Mouse (Mus musculus) gastrocnemius, postnatal 14 days (tissue): Measurements from ENCODE around the gene Majin. TPM values are rescaled to one million over a fixed set of nuclear protein-coding genes. Genes with fewer than 3 reads are reported as not detected.

Experiments used
- DNase-seq: peaks from one replicate; pipeline ENCODE4 v3.0.0; 2021; ENCODE audit warnings: mixed read lengths
- intact Hi-C: fragments of 180-260 bp; cut with DNase I; formaldehyde crosslinking; loops from one replicate; pipeline ENCODE4 v1.15.1; 2025; ENCODE audit warnings: low total_unique reads
- long read RNA-seq, 2 experiments: library from polyadenylated mRNA; stranded (forward); transcript quantifications; one replicate each; pipeline ENCODE4 v2.0.0; 2021
- total RNA-seq, 2 experiments: library from RNA; stranded (reverse); gene quantifications; 2 replicates each; pipeline ENCODE4 v1.2.3; 2021

The Majin gene
- not detected for total RNA-seq
- long read RNA-seq, experiment 1 = 0 reads
- long read RNA-seq, experiment 2 = 0 reads

DNA sequence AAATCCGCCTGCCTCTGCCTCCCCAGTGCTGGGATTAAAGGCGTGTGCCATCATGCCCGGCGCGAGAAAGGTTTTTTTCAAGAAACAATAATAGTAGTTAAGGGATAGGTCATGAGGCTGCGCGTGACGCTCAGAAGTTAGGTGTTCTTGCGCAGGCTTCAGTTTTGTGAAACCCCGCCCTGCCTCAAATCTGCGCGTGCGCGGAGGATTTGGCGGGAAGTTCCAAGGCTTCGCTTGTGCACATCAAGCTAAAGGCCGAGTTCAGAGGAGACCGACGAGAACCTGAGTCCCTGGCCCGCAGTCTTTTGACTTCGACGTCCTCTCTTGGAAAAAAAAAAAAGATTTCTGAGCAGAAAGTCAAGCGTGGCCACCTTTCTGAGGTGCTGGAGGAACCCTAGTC, at the start of gene Majin:
Majin (plus strand) TSS at position 258 of the 400 bp plus-strand sequence.
- intact Hi-C loops = no loop called here

DNA sequence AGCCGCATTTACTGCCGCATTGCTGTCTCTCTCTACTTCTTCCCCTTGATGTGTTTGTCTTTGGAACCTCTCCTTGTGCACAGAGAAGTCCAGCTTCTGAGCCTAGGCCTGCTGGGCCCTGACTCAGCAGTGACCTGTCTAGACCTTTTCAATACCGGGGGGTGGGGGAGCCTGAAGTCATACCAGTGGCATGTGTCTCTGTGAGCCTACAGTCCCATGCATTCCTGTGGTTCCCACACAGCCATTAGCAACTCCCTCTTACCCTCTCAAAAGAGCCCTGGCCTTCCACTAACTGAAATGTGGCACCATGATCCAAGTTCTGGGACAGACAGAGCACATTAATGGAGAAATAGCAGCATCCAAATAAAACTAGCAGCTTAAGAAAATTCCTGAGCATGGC, 47.8 kb upstream of the Majin start:
- DNase-seq = no peak
- intact Hi-C loops = loop anchor here (5.0 kb wide), 1 partner anchor 96 kb away; no protein-coding TSS in a partner anchor

More for the DNA sequence above, at the start of gene Majin:
- no peak for DNase-seq

DNA sequence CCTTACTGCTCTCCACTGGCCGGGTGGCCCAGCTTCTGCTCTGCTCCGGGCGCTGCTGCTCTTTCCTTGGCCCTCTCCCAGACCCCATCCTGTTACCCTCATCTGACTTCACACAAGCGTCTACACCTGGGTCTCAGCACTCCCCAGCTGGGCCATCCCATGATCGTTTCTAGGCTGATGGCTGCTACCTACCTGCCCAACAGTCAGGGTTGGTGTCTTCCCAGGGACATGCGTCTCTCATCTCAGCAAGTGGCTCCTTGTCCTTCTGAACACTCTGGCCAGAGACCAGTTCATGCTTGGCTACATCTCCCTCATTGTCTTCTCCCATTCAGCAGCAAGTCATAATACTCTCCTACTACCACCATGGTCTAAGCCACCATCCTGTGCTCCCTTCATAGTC, 44.5 kb upstream of the Majin start:
- intact Hi-C loops = loop anchor here (5.0 kb wide), 1 partner anchor 93 kb away; no protein-coding TSS in a partner anchor

DNA sequence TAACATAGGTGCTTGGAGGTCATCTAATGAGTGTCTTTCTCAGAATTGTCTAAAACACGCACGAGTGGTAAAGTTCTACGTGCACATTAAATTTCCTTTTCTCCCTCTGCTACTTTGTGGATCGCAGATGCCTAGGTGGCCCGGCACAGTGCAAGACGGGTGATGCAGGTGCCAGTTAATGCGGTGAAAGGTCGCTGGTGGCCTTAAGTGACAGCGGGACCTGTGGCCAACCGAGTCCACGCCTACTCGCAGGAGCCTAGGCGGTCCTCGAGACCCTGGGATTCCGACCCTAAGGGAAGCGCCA, 43.9 kb upstream of the Majin start:
- no peak for DNase-seq
- intact Hi-C loops = no loop called here

More for the DNA sequence above, 44.5 kb upstream of the Majin start:
- no peak for DNase-seq

DNA sequence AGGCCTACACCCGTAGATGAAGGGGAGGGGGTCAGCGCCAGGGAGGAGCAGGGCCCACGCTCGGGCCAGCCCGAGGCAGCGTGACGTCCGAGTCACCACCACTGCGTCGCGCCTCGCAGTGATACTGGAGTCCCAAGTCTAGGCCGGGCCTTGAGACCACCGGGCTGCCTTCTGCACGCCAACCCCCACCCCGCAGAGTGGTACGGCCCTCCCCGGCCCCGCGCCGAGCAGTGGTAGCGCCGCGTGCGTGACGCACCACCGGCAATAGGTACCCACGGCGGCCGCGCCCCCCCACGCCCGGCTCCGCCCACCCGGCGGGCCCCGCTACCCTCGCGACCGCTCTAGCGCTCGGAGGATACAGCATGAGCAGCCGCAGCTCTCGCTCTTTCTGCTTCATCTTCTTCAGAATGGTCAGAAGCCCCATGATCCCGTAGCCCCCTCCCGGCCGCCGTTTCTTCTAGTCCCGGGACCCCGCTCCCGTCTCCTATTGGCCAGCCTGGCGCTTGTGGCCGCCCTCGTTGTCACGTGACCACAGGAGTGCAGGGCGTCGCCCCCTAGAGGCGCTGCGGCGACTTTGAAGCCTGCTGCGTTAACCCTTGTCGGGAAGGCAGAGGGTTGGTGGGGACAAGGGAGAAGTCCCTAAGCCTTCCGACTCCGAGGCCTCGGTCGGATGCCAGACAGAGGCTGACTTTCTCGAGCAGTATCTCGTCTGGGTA, 43.4 kb upstream of the Majin start, which contains the start of gene Batf2:
Batf2 (plus strand) TSS at position 306 of the 716 bp plus-strand sequence.
- DNase-seq = peak; percentile 93
- intact Hi-C loops = no loop called here

DNA sequence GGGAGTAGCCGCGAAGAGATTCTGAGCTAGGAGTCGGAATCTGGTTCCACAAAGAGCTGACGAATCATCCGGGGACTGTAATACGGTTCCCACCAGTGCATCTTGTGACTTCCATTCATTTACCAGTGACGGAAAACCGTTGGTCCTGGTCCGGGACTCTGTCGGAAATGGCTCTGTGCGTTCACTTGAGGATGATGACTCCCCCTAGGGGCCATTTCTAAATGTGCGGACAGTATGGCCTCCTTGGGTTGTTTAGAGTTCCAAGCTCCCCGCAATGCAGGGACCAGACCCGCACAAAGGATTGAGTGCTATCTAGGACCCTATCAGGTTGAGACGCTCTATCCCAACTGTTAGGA, 42.8 kb upstream of the Majin start, which contains the start of gene Arl2:
Arl2 (minus strand) TSS at position 155 of the 356 bp plus-strand sequence.
- DNase-seq = peak; percentile 76
- intact Hi-C loops = no loop called here

DNA sequence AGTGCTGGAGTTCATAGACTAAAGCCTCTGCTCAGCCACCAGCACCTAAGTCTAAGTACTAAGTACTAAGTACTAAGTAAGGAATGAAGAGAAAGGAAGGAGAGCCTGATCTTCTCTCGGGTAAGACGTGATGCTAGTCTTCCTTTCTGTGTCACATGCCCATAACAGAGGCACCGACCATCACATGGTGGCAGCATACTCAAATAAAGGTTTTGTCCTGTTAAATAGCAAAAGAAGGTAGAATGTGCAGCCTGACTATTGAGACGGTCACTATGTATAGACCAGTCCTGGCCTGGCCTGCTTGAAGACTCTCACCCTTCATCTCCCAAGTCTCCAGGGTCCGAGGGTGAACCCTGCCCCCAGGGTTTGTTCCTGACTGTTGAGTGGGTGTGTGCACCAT, 39.3 kb upstream of the Majin start:
- intact Hi-C loops = no loop called here
- DNase-seq = no peak

DNA sequence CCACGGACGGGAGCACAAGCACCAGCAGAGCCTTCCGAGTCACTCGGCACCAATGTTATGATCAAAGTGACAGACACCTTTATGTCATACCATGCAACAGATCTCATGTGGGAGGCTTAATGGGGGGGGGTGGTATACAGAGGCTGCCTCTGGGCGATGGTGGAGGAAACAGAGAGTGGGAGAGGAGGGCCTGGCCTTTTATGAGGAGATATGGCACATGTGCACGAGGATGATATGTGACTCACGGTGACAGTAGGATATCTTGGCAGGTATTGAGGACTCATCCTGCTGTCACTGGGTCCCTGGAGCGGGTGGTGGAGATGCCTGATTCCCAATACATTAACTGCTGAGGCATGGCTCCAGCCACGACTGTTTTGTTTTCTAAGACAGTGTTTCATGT, 29.0 kb upstream of the Majin start:
- intact Hi-C loops = no loop called here
- no peak for DNase-seq

DNA sequence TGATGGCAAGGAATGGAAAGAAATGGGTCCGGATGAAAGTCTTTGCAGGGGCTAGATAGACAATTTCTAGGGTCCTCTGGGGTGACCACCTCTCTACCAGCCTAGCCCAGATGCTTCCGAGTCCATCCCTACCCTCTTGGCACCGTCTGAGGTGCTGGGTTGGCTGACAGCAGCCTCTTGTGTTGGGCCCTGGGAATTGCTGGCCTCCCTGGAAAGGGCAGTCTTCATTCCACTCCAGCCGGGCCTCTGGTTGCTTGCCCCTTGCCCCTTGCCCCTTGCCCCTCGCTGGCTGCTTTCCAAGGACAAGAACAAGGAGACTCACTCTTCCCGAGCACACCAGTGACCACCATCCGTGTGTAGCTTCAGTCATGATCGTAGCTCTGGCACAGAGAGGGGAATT, 27.8 kb upstream of the Majin start:
- intact Hi-C loops = no loop called here
- no peak for DNase-seq

DNA sequence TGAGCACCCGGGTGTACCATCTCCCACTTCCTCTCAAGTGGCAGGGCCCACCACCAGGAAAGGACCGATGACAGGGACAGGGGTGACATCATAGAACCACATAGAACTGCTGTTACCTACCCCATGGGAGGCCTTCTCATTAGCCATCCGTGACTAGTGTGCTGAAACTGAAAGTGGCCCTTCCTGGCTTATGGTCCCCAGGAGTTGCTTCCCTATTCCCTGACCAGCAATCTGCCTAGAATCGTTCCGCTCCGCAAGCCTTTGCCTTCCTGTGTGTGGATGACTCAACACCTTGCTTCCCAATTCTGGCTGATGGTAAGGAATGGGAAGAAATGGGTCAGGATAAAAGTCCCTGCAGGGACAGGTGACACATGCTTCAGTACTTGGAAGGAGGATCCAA, 27.0 kb upstream of the Majin start:
- intact Hi-C loops = no loop called here
- DNase-seq = no peak

DNA sequence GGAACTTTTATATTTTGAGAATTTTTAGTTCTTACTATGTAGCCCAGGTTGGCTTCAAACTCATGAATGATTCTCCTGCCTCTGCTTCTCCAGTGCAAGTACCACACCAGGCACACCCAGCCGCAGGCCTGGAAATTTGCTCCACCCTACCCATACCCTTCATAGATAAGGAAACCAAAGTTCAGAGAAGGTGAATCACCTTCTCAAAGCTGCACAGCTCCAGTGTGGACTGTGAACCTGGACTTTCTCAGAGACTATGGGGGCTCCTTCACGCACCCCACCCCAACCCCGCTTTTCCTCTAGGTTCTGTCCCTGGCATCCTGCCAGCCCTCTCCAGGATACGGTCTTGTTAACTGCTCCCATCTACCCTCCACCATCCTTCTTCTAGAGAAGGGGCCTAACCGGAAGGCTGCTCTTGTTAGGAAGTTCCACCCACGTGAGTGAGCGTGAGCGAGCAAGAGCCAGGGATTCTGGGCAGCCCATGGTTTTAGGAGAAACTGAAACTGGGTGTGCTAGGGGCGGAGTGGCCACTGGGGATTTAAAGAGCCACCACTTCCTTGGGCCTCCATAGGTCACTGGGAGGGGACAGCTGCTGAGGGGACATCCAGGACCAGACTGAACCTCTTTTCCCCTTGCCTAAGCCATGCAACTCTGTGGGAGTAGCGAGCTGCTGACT, 20.2 kb upstream of the Majin start:
- DNase-seq = peak; percentile 31
- intact Hi-C loops = no loop called here

DNA sequence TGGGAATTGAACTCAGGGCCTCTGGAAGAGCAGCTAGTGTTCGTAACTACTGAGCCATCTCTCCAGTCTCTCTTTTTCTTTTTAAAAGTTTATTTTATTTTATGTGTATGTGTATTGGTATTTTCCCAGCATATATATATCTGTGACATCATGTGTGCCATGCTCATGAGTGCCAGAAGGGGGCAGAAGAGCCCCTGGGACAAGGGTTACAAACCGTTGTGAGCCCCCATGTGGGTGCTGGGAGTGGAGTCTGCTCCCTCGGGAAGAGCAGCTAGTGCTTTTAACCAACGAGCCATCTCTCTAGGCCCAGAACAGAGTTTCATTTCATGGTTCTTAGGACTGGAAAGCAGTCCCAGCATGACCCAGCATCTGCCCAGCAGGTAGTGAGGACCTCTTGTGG, 17.4 kb upstream of the Majin start:
- no peak for DNase-seq
- intact Hi-C loops = no loop called here

DNA sequence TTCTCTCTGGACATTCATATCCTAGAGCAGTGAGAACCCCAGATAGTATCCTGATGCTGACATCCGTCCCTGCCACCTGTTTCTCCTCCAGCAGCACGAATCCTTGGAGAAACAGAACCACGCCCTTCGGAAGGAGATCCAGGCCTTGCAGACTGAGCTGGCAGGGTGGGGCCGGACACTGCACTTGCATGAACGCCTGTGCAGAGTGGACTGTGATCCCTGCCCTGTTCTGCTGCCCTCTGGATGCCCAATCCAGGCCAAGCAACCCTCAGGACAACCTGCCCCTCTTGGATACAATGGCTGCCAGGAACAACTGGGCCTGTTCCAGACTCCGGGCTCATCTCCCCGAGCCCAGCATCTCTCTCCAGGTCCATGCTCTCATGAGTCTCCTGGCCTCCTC, 13.0 kb upstream of the Majin start:
- DNase-seq = no peak
- intact Hi-C loops = no loop called here

DNA sequence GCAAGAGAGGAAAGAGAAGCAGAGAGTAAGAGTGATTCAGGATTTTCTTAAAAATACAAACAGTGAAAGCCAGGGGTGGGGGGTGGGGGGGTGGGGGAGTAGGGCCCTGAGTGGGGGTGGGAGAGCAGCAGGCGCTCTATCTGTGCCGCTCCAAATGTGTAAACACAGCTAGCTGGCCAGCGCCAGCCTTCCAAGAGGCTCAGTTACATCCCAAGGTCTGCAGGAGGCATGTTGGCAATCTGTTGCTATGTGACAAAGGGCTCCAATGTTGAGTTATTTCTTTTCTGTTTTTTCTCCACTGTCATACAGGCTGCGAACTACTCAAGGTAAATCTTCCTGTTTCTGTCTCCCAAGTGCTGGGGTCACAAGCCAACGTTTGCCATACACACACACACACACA, 9.4 kb upstream of the Majin start:
- DNase-seq = no peak
- intact Hi-C loops = no loop called here

DNA sequence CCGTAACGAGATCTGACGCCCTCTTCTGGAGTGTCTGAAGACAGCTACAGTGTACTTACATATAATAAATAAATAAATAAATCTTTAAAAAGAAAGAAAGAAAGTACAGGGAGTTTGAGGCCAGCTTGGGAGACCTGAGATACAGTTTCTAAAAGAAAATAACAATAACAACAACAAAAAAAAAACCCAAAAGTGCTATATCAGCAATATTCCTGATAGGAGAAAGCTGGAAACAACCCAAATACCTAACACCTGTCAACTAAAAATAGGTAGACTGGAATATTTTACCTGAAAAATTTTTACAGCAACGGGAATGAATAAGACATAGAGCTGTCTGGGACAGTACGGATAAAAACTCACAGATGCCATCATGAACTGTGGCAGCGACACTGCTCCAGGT, 5.4 kb upstream of the Majin start:
- intact Hi-C loops = no loop called here
- DNase-seq = no peak

DNA sequence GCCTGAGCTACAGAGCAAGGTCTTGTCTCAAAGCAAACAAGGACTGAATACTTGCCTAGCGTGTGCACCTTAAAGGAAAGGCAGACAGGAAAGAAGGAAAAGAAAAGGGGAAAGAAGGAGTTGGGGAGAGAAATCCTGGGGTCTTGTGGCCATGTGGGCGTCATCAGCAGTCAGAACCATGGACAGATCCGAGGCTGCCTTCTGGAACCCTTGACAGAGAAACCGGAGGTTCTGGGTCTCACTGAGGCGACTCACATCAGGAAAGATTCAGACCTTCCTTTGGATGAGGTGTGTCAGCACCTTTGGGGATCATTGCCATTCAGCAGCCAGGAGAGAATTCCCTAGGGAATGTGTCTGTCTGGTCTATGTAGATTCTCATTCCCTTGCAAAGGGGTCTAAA, 2.6 kb upstream of the Majin start:
- DNase-seq = no peak
- intact Hi-C loops = no loop called here

DNA sequence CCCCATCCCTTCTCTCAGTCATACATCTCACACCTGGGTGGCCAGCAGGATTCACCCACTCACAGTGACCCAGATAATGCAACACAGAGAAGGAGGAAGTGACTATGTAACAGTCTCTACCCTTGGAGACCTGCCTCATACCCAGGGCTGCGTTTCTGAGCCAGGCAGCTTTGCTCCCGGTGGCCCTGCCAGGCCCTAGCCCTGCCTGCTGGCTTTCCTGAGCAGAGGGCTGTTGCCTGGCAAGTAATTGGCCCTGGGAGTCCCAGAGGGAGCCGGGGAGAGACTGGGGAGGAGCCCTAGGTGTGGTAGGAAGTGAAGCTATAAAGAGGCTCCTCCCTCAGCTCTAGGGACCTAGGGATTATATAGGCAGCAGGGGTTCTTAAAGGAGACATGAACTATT, 1.7 kb upstream of the Majin start:
- no peak for DNase-seq
- intact Hi-C loops = no loop called here

DNA sequence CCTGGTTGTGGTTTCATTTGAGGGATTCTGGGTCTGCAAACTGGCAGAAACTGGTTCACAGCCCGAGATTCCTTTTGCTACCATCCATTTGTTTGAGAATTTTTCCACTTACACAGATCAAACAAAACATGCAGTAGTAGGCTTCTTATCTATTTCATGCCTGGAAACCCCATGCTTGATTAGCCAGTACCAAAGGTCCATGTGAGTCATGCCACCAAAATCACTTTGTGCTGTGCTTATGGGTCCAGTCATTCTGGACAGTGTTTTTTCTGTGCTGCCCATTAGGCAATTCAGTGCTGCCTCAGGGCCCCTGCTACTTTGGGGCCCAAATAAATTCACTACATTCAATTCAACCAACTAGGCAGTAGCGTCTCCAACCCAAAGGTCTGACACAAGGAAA, 20.1 kb downstream of the Majin start:
- intact Hi-C loops = no loop called here

DNA sequence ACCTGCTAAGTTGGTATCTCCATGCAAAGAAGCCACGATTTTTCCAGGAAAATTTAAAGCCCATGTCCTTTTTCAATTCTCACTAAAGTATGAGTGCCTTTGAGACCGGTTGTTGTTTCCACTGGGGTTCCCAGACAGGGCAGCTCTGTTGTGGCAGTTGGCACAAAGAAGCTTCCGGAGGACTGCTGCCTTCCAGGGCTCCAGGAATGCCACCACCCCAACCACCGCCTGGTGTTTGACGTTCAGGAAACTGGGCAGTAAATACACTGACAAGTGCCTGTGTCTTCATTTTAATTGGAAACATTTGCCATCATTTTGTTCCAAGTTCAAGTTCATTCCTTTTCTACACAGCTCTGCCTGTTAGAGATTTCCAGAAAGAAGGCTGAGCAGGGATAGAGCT, 22.5 kb downstream of the Majin start:
- intact Hi-C loops = no loop called here
- DNase-seq = no peak

More for the DNA sequence above, 20.1 kb downstream of the Majin start:
- no peak for DNase-seq

DNA sequence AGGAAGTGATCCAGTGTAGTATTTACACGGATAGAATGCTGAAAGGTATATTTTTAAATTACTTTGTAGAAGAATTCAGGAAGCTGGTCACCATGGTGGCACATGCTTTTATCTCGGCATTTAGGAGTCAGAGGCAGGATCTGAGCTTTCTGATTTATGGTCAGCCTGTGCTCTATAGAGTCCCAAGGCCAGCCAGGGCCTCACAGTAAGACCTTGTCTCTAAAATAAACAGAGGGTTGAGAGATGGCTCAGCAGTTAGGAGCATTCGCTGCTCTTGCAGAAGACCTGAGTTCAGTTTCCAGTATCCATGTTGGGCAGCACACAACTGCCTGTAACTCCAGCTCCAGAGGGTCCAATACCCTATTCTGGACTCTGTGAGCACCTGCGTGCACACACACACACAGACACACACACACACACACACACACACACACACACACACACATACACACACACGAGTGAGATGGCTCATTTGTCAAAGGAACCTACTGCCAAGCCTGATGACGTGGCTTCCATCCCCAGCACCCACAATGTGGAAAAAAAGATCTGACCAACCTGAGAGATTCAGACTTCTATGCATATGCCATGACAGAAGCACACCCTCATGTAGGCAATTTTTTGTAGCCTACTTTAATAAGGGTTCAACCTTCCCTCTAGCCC, 32.0 kb downstream of the Majin start:
- intact Hi-C loops = no loop called here
- DNase-seq = no peak

DNA sequence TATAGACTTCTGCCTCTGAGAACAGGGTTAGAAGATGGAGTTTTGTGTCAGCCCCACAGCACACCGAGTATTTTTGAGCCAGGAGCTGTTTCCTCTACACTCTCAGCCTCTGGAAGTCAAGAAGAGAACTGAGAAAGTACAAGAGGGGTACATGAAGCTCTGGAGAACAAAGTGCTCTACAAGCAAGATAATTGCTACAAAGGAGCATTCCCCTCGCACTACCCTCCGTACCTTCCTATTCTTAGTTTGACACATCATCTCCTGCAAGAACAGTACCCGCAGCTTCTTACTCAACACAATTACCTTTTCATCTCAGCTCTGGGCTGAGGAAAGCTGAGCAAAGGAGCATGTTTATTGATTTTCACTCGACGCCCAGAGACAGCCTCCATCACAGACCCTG, 34.4 kb downstream of the Majin start:
- DNase-seq = no peak
- intact Hi-C loops = no loop called here
